Mouse (Mus musculus): Measurements from ENCODE around the gene Hgd. TPM values are rescaled to one million over a fixed set of nuclear protein-coding genes. Genes with fewer than 3 reads are reported as not detected.
A peak's percentile ranks its signal among the peaks of the same experiment; 100 is the strongest.

The Hgd gene
- polyA plus RNA-seq, 1 experiment from 2014 or later: 0.34 TPM

DNA sequence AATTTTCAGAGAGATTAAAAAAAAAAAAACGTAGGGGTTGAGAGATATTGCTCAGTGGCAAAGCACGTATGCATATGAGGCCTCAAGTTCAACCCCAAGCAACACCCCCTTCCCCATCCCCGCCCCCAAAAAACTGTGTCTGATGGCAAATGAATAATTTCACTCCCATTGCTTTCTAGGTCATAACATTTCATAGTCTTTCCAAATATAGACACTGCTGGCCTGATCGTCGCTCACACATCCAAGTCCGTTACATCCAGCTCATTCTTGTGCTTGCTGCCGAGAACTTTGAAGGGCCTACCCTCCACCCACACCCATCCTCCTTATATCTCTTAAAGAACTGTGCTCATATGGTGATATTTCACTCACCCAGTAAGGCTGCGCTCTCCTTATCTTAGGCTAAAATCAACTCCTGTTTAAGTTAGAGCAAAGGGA lies 5.2 kb downstream of the Hgd start:
- Histone ChIP-seq H3K9ac (ENCODE audit: low read depth, low read length) (no peak overlapping the region; the same call in 1 of the 2 replicates), H3K4me2 (ENCODE audit: low read length) (peak overlapping the region; percentile 53), H3K27ac (ENCODE audit: low read length) (peak overlapping the region; percentile 84), H3K27me3 (ENCODE audit: control insufficient read depth, insufficient read depth, low read depth, low read length) (no peaks in the 10 kb centered on the region), H3K4me1 (ENCODE audit: control insufficient read depth, insufficient read depth, low read length) (peaks cover 20% of the 10 kb centered on the region), H3K36me3 (ENCODE audit: control insufficient read depth, insufficient read depth, low read length) (no peaks in the 10 kb centered on the region), H3K9me3 (replicated peaks; ENCODE audit: control insufficient read depth, low read length, poor library complexity, severe bottlenecking) (no peaks in the 10 kb centered on the region), H3K4me3 (ENCODE audit: low read depth, low read length) (no peak overlapping the region)
- WGBS: 36% methylated on average over 8 of the region's 8 CpGs
- ATAC-seq: peak; percentile 56; the same call in 1 of the 2 replicates

DNA sequence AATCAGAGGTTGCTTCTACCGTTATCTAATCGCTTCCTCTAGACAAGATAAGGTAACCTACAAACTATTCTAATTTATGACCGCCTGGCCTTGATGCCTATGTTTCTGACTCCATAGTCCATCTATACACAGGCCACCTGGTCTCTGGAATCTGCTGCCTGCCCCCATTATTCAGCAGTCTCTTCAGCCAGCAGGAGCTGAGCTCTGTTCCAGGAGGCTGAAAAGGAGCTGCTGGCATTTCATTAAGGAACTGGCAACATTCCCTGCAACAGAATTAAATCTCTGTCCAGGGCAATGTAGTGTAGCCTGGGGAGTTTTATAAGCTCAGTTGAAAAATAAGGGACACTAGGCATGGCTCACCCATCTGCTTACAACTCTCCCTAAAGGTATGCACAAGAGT lies 11.0 kb downstream of the Hgd start:
- Histone ChIP-seq H3K9me3 (replicated peaks; ENCODE audit: control insufficient read depth, low read length, poor library complexity, severe bottlenecking) (no peaks in the 10 kb centered on the region), H3K4me3 (ENCODE audit: low read depth, low read length) (no peak overlapping the region), H3K4me1 (ENCODE audit: control insufficient read depth, insufficient read depth, low read length) (peaks cover 3% of the 10 kb centered on the region; the same call in 1 of the 2 replicates), H3K27me3 (ENCODE audit: control insufficient read depth, insufficient read depth, low read depth, low read length) (no peaks in the 10 kb centered on the region), H3K27ac (ENCODE audit: low read length) (0 out of 2 replicates have a peak overlapping the region, but pooled peaks have one; percentile 1), H3K9ac (ENCODE audit: low read depth, low read length) (no peak overlapping the region), H3K36me3 (ENCODE audit: control insufficient read depth, insufficient read depth, low read length) (no peaks in the 10 kb centered on the region), H3K4me2 (ENCODE audit: low read length) (no peak overlapping the region)
- WGBS: 81% methylated on average over 3 of the region's 3 CpGs
- ATAC-seq: peak; percentile 41

DNA sequence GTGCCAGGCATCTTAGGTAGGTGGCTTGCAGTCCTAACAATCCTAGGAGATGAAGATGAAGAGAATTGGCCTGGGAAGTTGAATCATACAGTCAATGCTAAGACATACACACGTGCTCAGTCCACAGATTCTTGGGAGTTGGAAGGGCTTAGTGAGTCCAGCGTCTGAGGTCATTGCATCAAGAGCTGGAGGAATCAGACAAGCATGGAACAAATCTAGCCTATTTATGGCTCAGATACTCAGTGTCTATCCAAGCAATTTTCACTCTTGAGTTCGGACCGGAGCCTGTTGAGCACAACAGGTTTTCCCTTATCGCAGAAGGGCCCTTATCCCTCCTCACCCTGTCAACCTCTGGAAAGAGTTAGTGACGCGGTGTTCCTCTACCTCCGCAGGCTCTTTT lies 11.6 kb downstream of the Hgd start:
- Histone ChIP-seq H3K4me2 (ENCODE audit: low read length) (no peak overlapping the region), H3K9ac (ENCODE audit: low read depth, low read length) (no peak overlapping the region), H3K36me3 (ENCODE audit: control insufficient read depth, insufficient read depth, low read length) (no peaks in the 10 kb centered on the region), H3K27me3 (ENCODE audit: control insufficient read depth, insufficient read depth, low read depth, low read length) (no peaks in the 10 kb centered on the region), H3K9me3 (replicated peaks; ENCODE audit: control insufficient read depth, low read length, poor library complexity, severe bottlenecking) (no peaks in the 10 kb centered on the region), H3K4me1 (ENCODE audit: control insufficient read depth, insufficient read depth, low read length) (peaks cover 3% of the 10 kb centered on the region; the same call in 1 of the 2 replicates), H3K27ac (ENCODE audit: low read length) (no peak overlapping the region), H3K4me3 (ENCODE audit: low read depth, low read length) (no peak overlapping the region)
- 93% methylated on average over 8 of the region's 8 CpGs for WGBS
- ATAC-seq: no peak

DNA sequence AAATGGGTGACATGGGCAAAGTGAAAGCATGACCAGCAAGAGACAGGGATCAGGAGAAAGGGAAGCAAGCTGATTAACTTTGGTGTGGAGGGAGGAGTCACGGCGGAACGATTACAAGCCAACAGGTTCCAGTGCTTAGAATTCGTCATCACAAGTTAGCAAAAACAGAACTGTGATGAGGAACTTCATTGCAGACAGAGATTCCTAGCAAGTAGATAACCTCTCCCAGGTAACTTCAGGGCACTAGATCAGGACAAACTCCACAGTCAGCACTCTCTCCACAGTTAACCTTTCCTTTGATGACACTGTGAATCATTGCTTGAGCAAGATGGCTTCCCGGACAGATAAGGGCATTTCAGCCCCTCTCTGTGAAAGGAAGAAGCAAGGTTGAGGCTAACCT lies 17.5 kb downstream of the Hgd start:
- H3K36me3 ChIP-seq (ENCODE audit: control insufficient read depth, insufficient read depth, low read length): no peaks in the 10 kb centered on the region
- H3K4me3 ChIP-seq (ENCODE audit: low read depth, low read length): no peak overlapping the region
- H3K4me2 ChIP-seq (ENCODE audit: low read length): no peak overlapping the region
- H3K4me1 ChIP-seq (ENCODE audit: control insufficient read depth, insufficient read depth, low read length): no peaks in the 10 kb centered on the region; the same call in 1 of the 2 replicates
- H3K27me3 ChIP-seq (ENCODE audit: control insufficient read depth, insufficient read depth, low read depth, low read length): no peaks in the 10 kb centered on the region
- H3K27ac ChIP-seq (ENCODE audit: low read length): no peak overlapping the region
- 67% methylated on average over 5 of the region's 5 CpGs for WGBS
- no peak overlapping the region for H3K9ac ChIP-seq (ENCODE audit: low read depth, low read length)
- ATAC-seq: no peak
- H3K9me3 ChIP-seq (replicated peaks; ENCODE audit: control insufficient read depth, low read length, poor library complexity, severe bottlenecking): no peaks in the 10 kb centered on the region

DNA sequence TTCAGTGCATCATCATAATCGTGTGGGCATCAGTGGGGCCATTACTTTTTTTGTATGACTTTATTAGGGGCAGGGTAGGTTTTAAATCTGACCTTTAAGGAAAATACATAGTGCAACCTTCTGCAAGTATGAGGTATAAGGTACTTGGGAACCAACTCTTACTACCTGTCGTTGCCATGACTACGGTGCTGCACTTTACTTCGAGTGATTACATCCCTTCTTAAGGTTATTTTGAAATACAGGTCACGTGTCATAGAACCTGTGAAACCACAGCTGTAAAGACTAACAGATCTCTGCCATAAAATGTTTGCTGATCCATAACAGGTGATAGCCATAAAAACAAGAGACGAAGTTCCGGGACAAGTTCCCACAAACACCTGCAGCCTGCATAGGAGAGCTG lies 18.5 kb downstream of the Hgd start:
- 87% methylated on average over 7 of the region's 7 CpGs for WGBS
- ATAC-seq: 0 out of 2 replicates have a peak, but pooled peaks have one; percentile 48
- H3K9me3 ChIP-seq (replicated peaks; ENCODE audit: control insufficient read depth, low read length, poor library complexity, severe bottlenecking): no peaks in the 10 kb centered on the region
- no peaks in the 10 kb centered on the region; the same call in 1 of the 2 replicates for H3K4me1 ChIP-seq (ENCODE audit: control insufficient read depth, insufficient read depth, low read length)
- no peak overlapping the region for H3K4me2 ChIP-seq (ENCODE audit: low read length)
- no peaks in the 10 kb centered on the region for H3K36me3 ChIP-seq (ENCODE audit: control insufficient read depth, insufficient read depth, low read length)
- no peak overlapping the region for H3K4me3 ChIP-seq (ENCODE audit: low read depth, low read length)
- H3K27ac ChIP-seq (ENCODE audit: low read length): no peak overlapping the region
- H3K9ac ChIP-seq (ENCODE audit: low read depth, low read length): no peak overlapping the region
- H3K27me3 ChIP-seq (ENCODE audit: control insufficient read depth, insufficient read depth, low read depth, low read length): no peaks in the 10 kb centered on the region

DNA sequence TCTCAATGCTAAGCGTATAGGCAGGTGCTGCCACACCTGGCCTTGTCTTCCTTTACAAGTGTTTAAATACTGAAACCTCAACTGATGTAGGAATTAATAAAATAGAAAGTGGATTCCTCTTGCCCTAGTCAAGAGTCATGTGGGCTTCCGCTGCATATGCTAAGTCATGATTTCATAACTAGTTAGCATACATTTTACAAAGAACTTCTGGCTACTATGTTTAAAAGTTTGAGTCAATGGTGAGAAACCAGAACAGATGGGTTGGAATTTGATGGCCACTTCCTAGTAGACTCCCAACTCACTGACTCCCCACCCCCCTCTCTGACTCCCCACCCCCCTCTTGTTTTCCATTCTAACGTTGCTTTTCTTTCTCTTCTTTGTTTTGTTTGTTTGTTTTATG lies 19.4 kb downstream of the Hgd start:
- no peaks in the 10 kb centered on the region for H3K9me3 ChIP-seq (replicated peaks; ENCODE audit: control insufficient read depth, low read length, poor library complexity, severe bottlenecking)
- H3K4me3 ChIP-seq (ENCODE audit: low read depth, low read length): no peak overlapping the region
- H3K36me3 ChIP-seq (ENCODE audit: control insufficient read depth, insufficient read depth, low read length): no peaks in the 10 kb centered on the region
- H3K4me2 ChIP-seq (ENCODE audit: low read length): no peak overlapping the region
- H3K27ac ChIP-seq (ENCODE audit: low read length): no peak overlapping the region
- H3K4me1 ChIP-seq (ENCODE audit: control insufficient read depth, insufficient read depth, low read length): no peaks in the 10 kb centered on the region; the same call in 1 of the 2 replicates
- H3K27me3 ChIP-seq (ENCODE audit: control insufficient read depth, insufficient read depth, low read depth, low read length): no peaks in the 10 kb centered on the region
- 81% methylated on average over 3 of the region's 3 CpGs for WGBS
- no peak for ATAC-seq
- no peak overlapping the region for H3K9ac ChIP-seq (ENCODE audit: low read depth, low read length)

DNA sequence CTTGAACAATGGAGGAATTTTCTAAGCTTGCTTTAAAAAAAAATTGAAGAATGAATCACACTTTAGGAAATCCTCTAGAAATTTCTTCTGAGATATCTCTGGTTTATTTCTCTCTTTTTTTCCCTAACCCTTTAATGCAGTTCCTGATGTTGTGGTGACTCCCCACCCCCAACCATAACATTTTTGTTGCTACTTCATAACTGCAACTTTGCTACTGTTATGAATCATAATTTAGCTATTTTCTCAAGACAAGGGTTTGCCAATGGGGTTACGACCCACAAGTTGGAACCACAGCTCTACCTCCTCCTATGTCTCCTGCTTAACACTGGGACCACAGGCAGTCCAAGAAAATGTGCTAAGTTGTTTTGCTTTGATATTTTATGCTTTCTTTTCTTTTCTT lies 23.5 kb downstream of the Hgd start:
- ATAC-seq: no peak
- no peak overlapping the region for H3K4me3 ChIP-seq (ENCODE audit: low read depth, low read length)
- no peak overlapping the region for H3K27ac ChIP-seq (ENCODE audit: low read length)
- H3K27me3 ChIP-seq (ENCODE audit: control insufficient read depth, insufficient read depth, low read depth, low read length): no peaks in the 10 kb centered on the region
- no peak overlapping the region for H3K4me2 ChIP-seq (ENCODE audit: low read length)
- 97% methylated on average over 1 of the region's 1 CpGs for WGBS
- H3K9me3 ChIP-seq (replicated peaks; ENCODE audit: control insufficient read depth, low read length, poor library complexity, severe bottlenecking): no peaks in the 10 kb centered on the region
- H3K36me3 ChIP-seq (ENCODE audit: control insufficient read depth, insufficient read depth, low read length): no peaks in the 10 kb centered on the region
- H3K4me1 ChIP-seq (ENCODE audit: control insufficient read depth, insufficient read depth, low read length): no peaks in the 10 kb centered on the region
- no peak overlapping the region for H3K9ac ChIP-seq (ENCODE audit: low read depth, low read length)

DNA sequence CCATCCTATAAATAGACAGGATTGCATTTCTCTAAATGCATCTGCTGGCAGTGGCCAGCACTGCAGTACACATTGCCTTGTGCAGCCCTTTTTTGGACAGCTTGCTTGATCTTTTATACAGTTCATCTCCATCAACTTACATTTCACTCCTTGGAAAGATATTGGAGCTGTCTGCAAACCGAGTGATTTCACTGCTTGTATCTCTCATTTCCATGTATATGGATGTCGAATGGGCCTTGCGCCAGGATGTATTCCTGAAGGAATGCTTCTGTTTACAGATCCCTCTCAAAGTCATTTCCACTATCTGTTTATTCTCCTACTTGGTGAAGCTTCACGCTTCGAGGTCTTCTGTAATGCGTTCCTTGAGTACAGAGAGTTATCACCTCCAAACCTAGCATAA lies 24.3 kb downstream of the Hgd start:
- Histone ChIP-seq H3K27ac (ENCODE audit: low read length) (no peak overlapping the region), H3K36me3 (ENCODE audit: control insufficient read depth, insufficient read depth, low read length) (no peaks in the 10 kb centered on the region), H3K9ac (ENCODE audit: low read depth, low read length) (no peak overlapping the region), H3K27me3 (ENCODE audit: control insufficient read depth, insufficient read depth, low read depth, low read length) (no peaks in the 10 kb centered on the region), H3K9me3 (replicated peaks; ENCODE audit: control insufficient read depth, low read length, poor library complexity, severe bottlenecking) (no peaks in the 10 kb centered on the region), H3K4me1 (ENCODE audit: control insufficient read depth, insufficient read depth, low read length) (peaks cover 3% of the 10 kb centered on the region), H3K4me2 (ENCODE audit: low read length) (no peak overlapping the region), H3K4me3 (ENCODE audit: low read depth, low read length) (no peak overlapping the region)
- no peak for ATAC-seq
- 84% methylated on average over 6 of the region's 6 CpGs for WGBS

DNA sequence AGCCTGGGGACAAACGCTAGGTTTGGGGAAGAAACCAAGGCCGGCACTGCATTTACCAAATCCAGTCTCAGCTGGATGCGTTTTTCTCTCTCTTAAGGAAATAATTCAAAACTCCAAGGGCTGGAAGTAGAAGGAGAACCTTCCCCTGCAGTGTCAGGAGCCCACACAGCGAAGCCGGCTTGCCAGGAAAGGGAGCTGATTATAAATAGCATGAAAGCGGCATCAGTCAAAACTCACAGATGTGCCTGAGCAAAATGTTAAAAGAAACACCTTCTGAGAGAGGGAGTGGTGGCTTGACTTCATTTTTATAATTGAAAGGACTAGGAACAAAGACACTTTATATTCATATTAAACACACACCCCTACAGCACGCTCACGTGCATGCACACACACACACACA lies 30.4 kb downstream of the Hgd start:
- 66% methylated on average over 8 of the region's 8 CpGs for WGBS
- Histone ChIP-seq H3K9ac (ENCODE audit: low read depth, low read length) (no peak overlapping the region), H3K36me3 (ENCODE audit: control insufficient read depth, insufficient read depth, low read length) (no peaks in the 10 kb centered on the region), H3K27me3 (ENCODE audit: control insufficient read depth, insufficient read depth, low read depth, low read length) (no peaks in the 10 kb centered on the region), H3K4me3 (ENCODE audit: low read depth, low read length) (no peak overlapping the region), H3K4me1 (ENCODE audit: control insufficient read depth, insufficient read depth, low read length) (peaks cover 14% of the 10 kb centered on the region), H3K27ac (ENCODE audit: low read length) (peak overlapping the region; percentile 55), H3K4me2 (ENCODE audit: low read length) (no peak overlapping the region), H3K9me3 (replicated peaks; ENCODE audit: control insufficient read depth, low read length, poor library complexity, severe bottlenecking) (no peaks in the 10 kb centered on the region)
- no peak for ATAC-seq

All from midbrain, embryonic 16.5 days (tissue).